Mouse (Mus musculus) ES-Bruce4 (cell line): Measurements from ENCODE around the gene Olfr156.

Experiments used
- CTCF ChIP-seq: IDR thresholded peaks from one replicate; pipeline ENCODE4 v1.8.1; 2011; ENCODE audit warnings: low read depth, low read length
- EP300 ChIP-seq: IDR thresholded peaks from 2 replicates; pipeline ENCODE4 v1.6.1; 2011; ENCODE audit warnings: low read depth, low read length; ENCODE audit not compliant: insufficient read depth
- POLR2A ChIP-seq: IDR thresholded peaks from one replicate; pipeline ENCODE4 v1.8.1; 2011; ENCODE audit warnings: low read length; ENCODE audit not compliant: insufficient read depth

DNA sequence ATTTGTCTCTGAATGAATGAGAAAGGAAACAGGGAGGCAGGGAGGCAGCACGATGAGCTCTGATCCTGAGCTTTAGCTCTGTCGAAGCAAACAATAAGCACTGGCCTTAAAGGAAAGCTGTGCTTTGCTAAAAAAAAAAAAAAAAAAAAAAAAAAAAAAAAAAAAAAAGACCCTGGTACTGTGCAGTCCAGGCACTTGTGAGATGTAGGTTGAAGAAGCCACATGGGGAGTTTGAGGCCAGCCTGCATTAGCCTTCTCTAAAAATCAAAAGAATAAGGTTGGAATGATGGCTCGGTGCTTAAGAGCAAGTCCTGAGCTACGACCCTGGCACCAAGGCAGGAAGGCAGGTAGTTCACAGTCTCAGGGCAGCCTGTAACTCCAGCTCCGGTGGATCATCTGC, 10.1 kb upstream of the Olfr156 start:
- no peak for TF ChIP-seq CTCF
- TF ChIP-seq POLR2A, result no peak
- TF ChIP-seq EP300, result no peak
